In genomic region chr5:108448785-108449668, GRCm38 (mm10) we compare ENCODE assay signal across 8 mouse cellular contexts. TPM values are rescaled to one million over a fixed set of nuclear protein-coding genes. Genes with fewer than 3 reads are reported as not detected.
A peak's percentile ranks its signal among the peaks of the same experiment; 100 is the strongest.
DNase-seq lines count a peak whose midpoint lies in the region; ATAC-seq and TF ChIP-seq lines count a peak whose summit lies in the region.

TSS of gene Mfsd7a (minus strand) at chr5:108448891.

- no peaks in the 10 kb centered on the region for H3K27me3 ChIP-seq in intestine, postnatal 0 days (replicated peaks; ENCODE audit: control insufficient read depth, insufficient read depth, low read length)
- peaks cover 3% of the 10 kb centered on the region; the same call in 1 of the 2 replicates for H3K27me3 ChIP-seq in neural tube, embryonic 14.5 days (ENCODE audit: control insufficient read depth, insufficient read depth, low read length)

- 0 out of 2 replicates have a peak, but pooled peaks cover 7% of the 10 kb centered on the region for H3K4me1 ChIP-seq in intestine, postnatal 0 days (replicated peaks; ENCODE audit: control insufficient read depth, insufficient read depth, low read length)
- H3K4me1 ChIP-seq in neural tube, embryonic 14.5 days (ENCODE audit: control insufficient read depth, insufficient read depth, low read length) = 0 out of 2 replicates have a peak, but pooled peaks cover 3% of the 10 kb centered on the region

- TF ChIP-seq CTCF in intestine, postnatal 0 days (IDR thresholded peaks at IDR 0.05; ENCODE audit: low read depth) = peak; percentile 11; the same call in 1 of the 2 replicates

- peak; percentile 76 for ATAC-seq in granulocyte monocyte progenitor cell, adult 5-6 weeks (replicated peaks; ENCODE audit: poor library complexity, severe bottlenecking)
- ATAC-seq in intestine, postnatal 0 days = peak; percentile 69
- ATAC-seq in neural tube, embryonic 14.5 days (ENCODE audit: low read depth) = peak; percentile 63; the same call in 1 of the 2 replicates

- H3K4me3 ChIP-seq in intestine, postnatal 0 days (ENCODE audit: low read depth, low read length) = peak within 1 kb of the TSS; percentile 33
- H3K4me3 ChIP-seq in neural tube, embryonic 14.5 days (ENCODE audit: low read depth, low read length) = 0 out of 2 replicates have a peak within 1 kb of the TSS, but pooled peaks have one; percentile 18

- peak within 1 kb of the TSS; percentile 64 for H3K4me2 ChIP-seq in intestine, postnatal 0 days (replicated peaks; ENCODE audit: low read depth)
- peak within 1 kb of the TSS; percentile 45 for H3K4me2 ChIP-seq in neural tube, embryonic 14.5 days (ENCODE audit: low read depth, low read length)

- 9% methylated on average over 24 of the region's 24 CpGs for WGBS in intestine, postnatal 0 days
- 15% methylated on average over 24 of the region's 24 CpGs for WGBS in neural tube, embryonic 14.5 days

- no peaks in the 10 kb centered on the region for H3K36me3 ChIP-seq in intestine, postnatal 0 days (ENCODE audit: control insufficient read depth, insufficient read depth)
- no peaks in the 10 kb centered on the region for H3K36me3 ChIP-seq in neural tube, embryonic 14.5 days (ENCODE audit: control insufficient read depth, insufficient read depth, low read length)

- DNase-seq in adrenal gland, adult 8-10 months = peak; percentile 74
- peak; percentile 44 for DNase-seq in embryo, embryonic 11.5 days (ENCODE audit: low read depth, low spot score)
- peak; percentile 84 to 89 for DNase-seq in lung, adult 18-20 months
- no peak for DNase-seq in thymus, postnatal 0 days (ENCODE audit: low spot score)
- no peak for DNase-seq in layer of hippocampus, postnatal 14 days (ENCODE audit: low spot score in 2 of 2)

- no peak within 1 kb of the TSS for H3K27ac ChIP-seq in intestine, postnatal 0 days (ENCODE audit: low read depth, low read length)
- H3K27ac ChIP-seq in neural tube, embryonic 14.5 days (ENCODE audit: low read depth, low read length) = no peak within 1 kb of the TSS

- peak within 1 kb of the TSS; percentile 27 for H3K9ac ChIP-seq in intestine, postnatal 0 days (ENCODE audit: low read depth, low read length)
- H3K9ac ChIP-seq in neural tube, embryonic 14.5 days (replicated peaks; ENCODE audit: low read depth, low read length) = 0 out of 2 replicates have a peak within 1 kb of the TSS, but pooled peaks have one; percentile 11

- H3K9me3 ChIP-seq in intestine, postnatal 0 days (ENCODE audit: control insufficient read depth) = no peaks in the 10 kb centered on the region
- H3K9me3 ChIP-seq in neural tube, embryonic 14.5 days (ENCODE audit: control insufficient read depth, low read length) = no peaks in the 10 kb centered on the region

RNA-seq across cellular contexts. Expression of gene Mfsd7a, which starts in this region (rescaled TPM):
- total RNA-seq in adrenal gland, adult 8-10 months (2022) = 1 to 10 TPM; 1.4 to 3.6 (median 1.8) TPM
- 1.1 and 3.2 TPM in 2 replicates for total RNA-seq in granulocyte monocyte progenitor cell, adult 5-6 weeks (2014; fragmentation: Nextera tagmentation)
- 0.95 and 2.0 TPM in 2 replicates for total RNA-seq in granulocyte monocyte progenitor cell, adult 5-6 weeks (2017)
- polyA plus RNA-seq in intestine, postnatal 0 days (2015; fragmentation: Nextera tagmentation; extraction: Ambion mirVana) = 0.42 and 0.51 TPM in 2 replicates
- polyA plus RNA-seq in neural tube, embryonic 14.5 days (2014; fragmentation: Nextera tagmentation; extraction: Ambion mirVana) = 0.14 TPM in 1 of 2 replicates, not detected in the other
- polyA plus RNA-seq in thymus, postnatal 0 days (2015; fragmentation: Nextera tagmentation; extraction: Ambion mirVana) = 0.14 and 0.27 TPM in 2 replicates
- under 1 TPM; 0.58 to 0.98 TPM for total RNA-seq in layer of hippocampus, postnatal 14 days (2021)

Comparison
In these comparisons a context has a peak if more than half of its experiments do, and no peak if none do; other contexts are left out.
1. Peak in ATAC-seq, H3K4me3 ChIP-seq, H3K9ac ChIP-seq and H3K4me2 ChIP-seq in intestine, postnatal 0 days; RNA of the gene not detected or under 1 TPM.
2. Peak in ATAC-seq, H3K4me3 ChIP-seq, H3K9ac ChIP-seq and H3K4me2 ChIP-seq in neural tube, embryonic 14.5 days; RNA of the gene not detected or under 1 TPM.
3. DNase-seq: peak in adrenal gland, adult 8-10 months (single experiment), embryo, embryonic 11.5 days (single experiment) and lung, adult 18-20 months (2 of 2); none in thymus, postnatal 0 days (single experiment) and layer of hippocampus, postnatal 14 days (0 of 2).
4. Peak in every context shown above with its lines, with median percentiles within 50 percentile points of each other: ATAC-seq.